Mouse (Mus musculus): ENCODE measurements around the gene Pigp.

Gene Pigp

DNA sequence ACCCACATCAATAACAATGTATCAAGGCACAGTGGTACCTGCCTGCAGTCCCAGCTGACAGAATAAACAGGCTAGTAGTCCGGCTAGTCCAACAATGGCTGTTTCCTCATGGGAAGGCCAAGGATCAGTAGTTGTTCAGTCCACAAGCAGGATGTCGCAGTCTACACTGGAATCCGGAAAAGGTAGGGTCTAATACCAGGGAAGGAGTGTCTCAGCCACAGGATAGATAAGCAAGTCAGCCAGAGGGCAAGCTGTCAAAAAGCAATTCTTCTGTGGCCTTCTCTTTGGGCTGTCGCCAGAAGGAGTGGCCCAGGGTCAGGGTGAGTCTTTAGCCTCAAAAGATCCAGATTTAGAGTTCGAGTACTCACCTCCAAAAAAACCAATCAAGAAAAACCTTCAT, 53.9 kb downstream of the Pigp start:
- peak; percentile 52 for DNase-seq (ENCODE audit: low spot score)

DNA sequence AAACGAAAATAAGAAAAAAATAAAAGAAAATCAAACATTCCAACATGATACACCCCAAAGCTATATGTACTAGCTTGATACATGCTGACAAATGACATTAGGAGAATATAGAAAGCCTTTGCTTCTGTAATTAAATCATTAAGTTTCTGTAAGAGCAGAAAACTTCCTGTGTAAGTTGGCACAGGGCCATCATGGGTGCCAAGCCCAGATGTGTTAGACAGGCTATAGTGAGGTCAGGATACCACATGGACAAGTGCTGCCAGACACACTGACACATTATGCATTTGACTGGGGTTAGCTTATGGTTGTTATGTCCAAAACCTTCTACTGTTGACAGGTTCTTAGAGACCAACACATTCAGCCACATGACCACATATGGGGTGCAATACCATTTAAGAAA, 56.4 kb downstream of the Pigp start:
- DNase-seq (ENCODE audit: low spot score), result no peak

DNA sequence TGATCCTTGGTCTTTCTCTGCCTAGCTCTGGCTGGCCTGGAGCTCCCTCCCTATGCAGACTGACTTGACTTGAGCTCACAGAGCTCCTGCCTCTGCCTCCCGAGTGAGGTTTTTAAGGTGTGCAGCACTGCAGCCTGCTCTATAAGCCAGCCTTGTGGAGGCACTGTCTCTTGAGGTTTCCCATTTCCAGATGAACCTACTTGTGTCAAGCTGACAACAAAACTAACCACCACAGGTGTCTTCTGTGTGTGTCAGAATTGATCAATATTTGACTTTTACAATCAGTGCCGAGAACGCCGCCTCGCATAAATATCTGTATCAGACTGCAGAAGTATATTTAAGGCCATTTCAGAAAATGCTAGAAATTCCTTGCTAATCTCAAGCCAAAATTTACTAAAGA, 57.0 kb downstream of the Pigp start:
- DNase-seq (ENCODE audit: low spot score), result no peak

DNA sequence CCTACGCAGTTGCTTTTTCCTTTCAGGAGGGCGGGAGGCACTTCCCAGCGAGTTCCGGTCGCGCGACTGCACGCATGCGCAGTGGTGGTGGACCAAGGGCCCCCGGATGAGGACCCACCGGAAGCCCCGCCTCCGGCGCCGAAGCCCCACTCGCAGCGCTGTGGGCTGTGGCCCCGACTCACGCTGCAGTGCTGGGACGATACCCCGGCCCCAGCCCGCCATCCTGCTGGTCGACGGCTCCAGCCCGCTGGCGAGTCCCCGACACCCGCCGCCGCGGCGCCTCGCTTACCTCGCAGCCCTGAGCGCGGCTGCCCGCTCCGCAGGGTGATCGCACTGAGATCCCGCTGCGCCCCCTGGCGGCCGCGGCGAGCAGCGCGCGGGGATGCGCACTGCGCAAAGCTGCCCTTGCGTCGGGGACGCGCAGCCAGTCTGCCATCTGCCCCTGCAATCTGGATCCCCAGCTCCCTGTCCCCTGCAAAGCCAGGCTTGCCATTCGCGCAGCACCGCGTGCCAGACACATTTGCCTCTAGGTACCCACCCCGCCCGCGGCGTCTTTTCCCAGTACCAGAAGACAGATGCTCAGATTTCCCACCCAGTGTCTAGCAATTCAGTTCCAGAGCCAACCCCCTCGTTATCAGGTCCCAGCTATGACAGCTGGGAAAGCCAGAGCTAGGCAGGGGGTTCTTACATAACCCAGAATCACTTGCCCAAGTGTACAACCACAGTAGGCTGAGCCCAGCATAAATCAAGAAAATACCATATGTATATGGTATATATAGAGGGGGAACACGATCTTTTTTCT, 58.2 kb downstream of the Pigp start, which contains the start of gene Hlcs:
Gene Hlcs (minus strand): TSS at position 343 of the 802 bp plus-strand sequence.
- peak; percentile 98 for DNase-seq (ENCODE audit: low spot score)

DNA sequence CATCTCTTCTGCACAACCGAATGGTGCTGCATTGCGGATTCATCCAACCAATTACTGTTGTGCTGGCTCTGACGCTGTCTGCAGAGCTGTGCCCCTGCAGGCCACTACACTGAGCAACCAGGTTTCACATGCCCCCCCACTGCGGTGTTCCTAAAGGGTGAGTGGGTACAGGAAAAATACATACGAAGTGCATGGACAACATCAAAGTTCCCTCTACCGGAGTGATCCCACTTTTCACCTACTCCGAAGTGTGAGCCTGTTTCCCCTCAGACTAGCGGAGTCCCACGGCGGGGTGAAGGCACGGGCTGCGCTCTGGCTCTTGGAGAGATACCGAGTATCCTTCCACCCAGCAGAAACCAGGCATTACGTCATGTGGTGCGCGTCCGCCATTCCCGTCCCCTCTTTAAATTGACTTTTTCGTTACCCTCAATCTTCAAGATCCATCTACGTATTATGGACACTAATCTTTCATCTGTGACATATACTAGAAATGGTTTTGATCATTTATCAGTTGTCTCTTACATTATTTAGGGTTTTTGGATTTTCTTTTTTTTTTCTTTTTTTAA, 58.9 kb downstream of the Pigp start:
- peak; percentile 78 for DNase-seq (ENCODE audit: low spot score)

DNA sequence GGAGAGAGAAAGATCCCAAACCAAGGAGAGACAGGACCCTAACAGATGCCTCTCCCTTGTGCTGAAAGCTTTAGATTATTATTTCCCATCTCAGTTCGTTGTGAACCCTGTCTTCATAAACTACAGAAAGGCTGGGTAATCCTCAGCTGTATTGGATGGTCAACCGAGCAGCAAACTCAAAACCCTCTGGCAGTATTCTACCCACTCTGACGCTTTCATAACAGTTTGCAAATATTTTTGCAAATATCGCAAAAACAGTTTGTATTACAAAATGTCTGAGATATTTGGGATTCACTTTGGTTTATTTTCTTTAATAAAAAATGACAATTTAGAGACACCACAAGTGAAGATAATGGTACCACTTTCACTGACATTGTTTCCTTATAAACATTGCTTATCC, 59.7 kb downstream of the Pigp start:
- DNase-seq (ENCODE audit: low spot score), result no peak

DNA sequence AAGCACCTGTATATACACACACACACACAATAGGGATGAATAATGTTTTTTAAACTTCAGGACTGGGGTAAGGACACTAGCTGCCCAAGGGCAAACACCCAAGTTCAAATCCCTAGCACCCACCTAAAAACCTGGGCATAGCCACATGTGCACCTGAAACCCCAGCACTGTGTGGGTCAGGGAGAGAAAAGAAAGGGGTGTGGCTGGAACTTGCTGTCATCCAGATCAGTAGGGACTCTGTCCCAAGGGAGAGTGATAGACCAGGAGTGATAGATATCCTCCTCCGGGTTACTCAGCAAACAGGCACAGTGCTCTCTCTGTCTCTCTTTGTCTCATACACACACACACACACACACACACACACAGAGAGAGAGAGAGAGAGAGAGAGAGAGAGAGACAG, 60.2 kb downstream of the Pigp start:
- DNase-seq (ENCODE audit: low spot score), result no peak

DNA sequence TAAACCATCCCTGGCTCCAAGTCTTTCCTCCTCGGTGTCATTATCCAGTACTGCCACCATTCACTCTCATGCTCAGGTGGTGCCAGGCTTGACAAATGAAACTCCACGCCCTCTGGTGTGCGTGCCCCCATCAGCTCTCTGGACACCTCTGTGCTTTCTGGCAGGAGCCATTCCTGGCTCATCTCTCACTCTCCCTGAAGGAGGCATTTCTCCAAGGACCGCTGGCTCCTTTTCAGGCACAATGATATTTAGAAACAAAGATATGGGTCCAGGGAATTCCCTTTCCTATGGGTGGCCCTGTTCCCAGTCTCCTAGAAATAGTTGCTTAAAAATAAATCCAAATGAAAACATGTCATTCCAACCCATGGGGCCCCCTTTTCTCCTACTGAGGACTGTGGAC, 62.6 kb downstream of the Pigp start:
- DNase-seq (ENCODE audit: low spot score), result no peak
